Mouse (Mus musculus) forebrain, embryonic 10.5 days (tissue): Measurements from ENCODE around the gene Scamp4. TPM values are rescaled to one million over a fixed set of nuclear protein-coding genes. Genes with fewer than 3 reads are reported as not detected.

ENCODE experiments used
- DNase-seq: peaks from one replicate; pipeline ENCODE4 v3.0.0-alpha.2; 2017; ENCODE audit warnings: low spot score; ENCODE audit errors: extremely low spot score
- H3K27ac ChIP-seq: fragments of 300-500 bp; sonication (generic); 2 replicates; pipeline ENCODE4 v1.5.1; 2016; ENCODE audit warnings: mild to moderate bottlenecking
- H3K27me3 ChIP-seq: fragments of 300-500 bp; sonication (generic); 2 replicates; pipeline ENCODE4 v1.6.1; 2016; ENCODE audit warnings: mild to moderate bottlenecking; ENCODE audit not compliant: poor library complexity, severe bottlenecking
- H3K36me3 ChIP-seq: fragments of 300-500 bp; sonication (generic); replicated peaks from 2 replicates; pipeline ENCODE4 v1.6.1; 2016; ENCODE audit warnings: mild to moderate bottlenecking, moderate library complexity
- H3K4me1 ChIP-seq: fragments of 300-500 bp; sonication (generic); 2 replicates; pipeline ENCODE4 v1.6.1; 2016
- H3K4me3 ChIP-seq: fragments of 300-500 bp; sonication (generic); 2 replicates; pipeline ENCODE4 v1.5.1; 2016; ENCODE audit warnings: mild to moderate bottlenecking, moderate library complexity
- H3K9me3 ChIP-seq: fragments of 300-500 bp; sonication (generic); 2 replicates; pipeline ENCODE4 v1.6.1; 2016; ENCODE audit warnings: mild to moderate bottlenecking, moderate library complexity
- WGBS: fragments of 180-500 bp; shearing (Covaris S2); methylation state at CpG from one replicate; pipeline ENCODE4 v1.1.7; 2016; 5-methylcytosine and 5-hydroxymethylcytosine counted together
- polyA plus RNA-seq: library from polyadenylated mRNA; unstranded; fragments of >200 nt; fragmentation: Nextera tagmentation; extraction: Ambion mirVana; gene quantifications from 2 replicates; pipeline ENCODE4 v1.2.1, GENCODE M21; 2016

The Scamp4 gene
- polyA plus RNA-seq, 1 experiment from 2014 or later = 91.5 TPM

DNA sequence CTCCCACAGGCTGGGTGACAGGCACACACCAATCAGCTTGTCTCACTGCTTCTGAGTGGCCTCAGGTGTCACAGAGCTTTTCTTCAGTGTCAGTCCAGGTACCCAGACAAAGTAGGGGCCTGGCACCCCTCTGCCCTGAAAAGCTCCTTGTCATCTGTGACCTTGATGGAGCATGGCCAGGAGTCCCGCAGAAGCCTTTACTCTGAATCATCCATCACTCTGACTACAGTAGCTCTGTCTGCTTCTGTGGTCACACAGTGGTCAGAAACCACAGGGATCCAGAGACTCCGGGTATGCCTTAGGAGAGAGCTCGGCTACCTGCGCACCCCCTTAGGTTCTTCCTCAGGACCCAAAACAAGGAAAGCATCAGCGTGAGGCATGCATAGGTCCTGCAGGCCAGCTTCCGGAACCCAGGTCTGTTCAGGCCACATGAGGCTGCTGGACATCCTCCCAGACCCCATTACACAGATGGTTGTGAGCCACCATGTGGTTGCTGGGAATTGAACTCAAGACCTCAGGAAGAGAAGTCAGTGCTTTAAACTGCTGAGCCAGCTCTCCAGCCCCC is 50.6 kb downstream of the Scamp4 start:
- H3K4me1 ChIP-seq = peaks cover 44% of the 10 kb centered on the region
- no peak for DNase-seq
- H3K27ac ChIP-seq = no peak overlapping the region
- peaks cover 40% of the 10 kb centered on the region for H3K36me3 ChIP-seq
- no peaks in the 10 kb centered on the region for H3K9me3 ChIP-seq
- no peaks in the 10 kb centered on the region for H3K27me3 ChIP-seq
- H3K4me3 ChIP-seq = no peak overlapping the region; the same call in 1 of the 2 replicates
- WGBS = 95% methylated on average over 6 of the region's 6 CpGs

DNA sequence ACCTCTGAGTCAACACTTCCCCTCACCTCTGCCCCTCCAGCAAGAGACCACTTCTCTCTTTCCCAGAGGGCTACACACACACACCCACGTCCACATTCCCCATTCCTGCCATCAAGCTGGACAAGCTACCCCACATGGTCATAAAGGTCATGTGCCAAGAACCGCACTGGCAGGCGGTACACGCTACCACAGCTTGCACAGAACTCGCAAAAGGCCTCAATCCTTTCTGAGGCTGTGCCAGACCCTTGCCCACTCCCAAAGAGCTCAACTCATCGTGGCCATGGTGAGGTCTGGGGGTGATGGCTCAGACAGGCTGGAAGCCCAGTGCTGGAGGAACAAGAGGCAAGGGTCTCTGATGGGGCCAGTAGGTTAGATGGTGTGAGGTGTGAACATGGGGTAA is 52.2 kb downstream of the Scamp4 start:
- peaks cover 54% of the 10 kb centered on the region for H3K4me1 ChIP-seq
- no peaks in the 10 kb centered on the region for H3K9me3 ChIP-seq
- DNase-seq = no peak
- H3K4me3 ChIP-seq = peak overlapping the region; percentile 93
- 0 out of 2 replicates have a peak overlapping the region, but pooled peaks have one; percentile 95 for H3K27ac ChIP-seq
- H3K27me3 ChIP-seq = no peaks in the 10 kb centered on the region
- peaks cover 27% of the 10 kb centered on the region for H3K36me3 ChIP-seq
- 91% methylated on average over 6 of the region's 6 CpGs for WGBS

- no peaks in the 10 kb centered on the region for H3K27me3 ChIP-seq
- H3K9me3 ChIP-seq = no peaks in the 10 kb centered on the region
- H3K4me1 ChIP-seq = peaks cover 54% of the 10 kb centered on the region
- WGBS = 7% methylated on average over 12 of the region's 12 CpGs
- H3K36me3 ChIP-seq = peaks cover 20% of the 10 kb centered on the region
- peak overlapping the region; percentile 95 for H3K27ac ChIP-seq
- H3K4me3 ChIP-seq = peak overlapping the region; percentile 93
- no peak for DNase-seq
These were observed 52.9 kb downstream of the Scamp4 start for GRCm38 (mm10) chr10:80655406-80656129.

GRCm38 (mm10) chr10:80656130-80656862 is 53.6 kb downstream of the Scamp4 start:
- no peaks in the 10 kb centered on the region for H3K9me3 ChIP-seq
- H3K4me1 ChIP-seq = peaks cover 57% of the 10 kb centered on the region
- H3K36me3 ChIP-seq = peaks cover 18% of the 10 kb centered on the region
- no peaks in the 10 kb centered on the region for H3K27me3 ChIP-seq
- DNase-seq = peak; percentile 99
- peak overlapping the region; percentile 93 for H3K4me3 ChIP-seq
- WGBS = under 1% methylated on average over 72 of the region's 72 CpGs
- H3K27ac ChIP-seq = peak overlapping the region; percentile 95

GRCm38 (mm10) chr10:80656863-80657623 is 54.4 kb downstream of the Scamp4 start, which contains the start of gene Btbd2:
Btbd2 (minus strand) TSS chr10:80657071.
- H3K36me3 ChIP-seq = peaks cover 11% of the 10 kb centered on the region
- no peaks in the 10 kb centered on the region for H3K27me3 ChIP-seq
- H3K9me3 ChIP-seq = no peaks in the 10 kb centered on the region
- no peak for DNase-seq
- H3K4me3 ChIP-seq = peak within 1 kb of the TSS; percentile 93
- H3K4me1 ChIP-seq = peaks cover 57% of the 10 kb centered on the region
- H3K27ac ChIP-seq = peak within 1 kb of the TSS; percentile 95
- WGBS = 17% methylated on average over 15 of the region's 15 CpGs

DNA sequence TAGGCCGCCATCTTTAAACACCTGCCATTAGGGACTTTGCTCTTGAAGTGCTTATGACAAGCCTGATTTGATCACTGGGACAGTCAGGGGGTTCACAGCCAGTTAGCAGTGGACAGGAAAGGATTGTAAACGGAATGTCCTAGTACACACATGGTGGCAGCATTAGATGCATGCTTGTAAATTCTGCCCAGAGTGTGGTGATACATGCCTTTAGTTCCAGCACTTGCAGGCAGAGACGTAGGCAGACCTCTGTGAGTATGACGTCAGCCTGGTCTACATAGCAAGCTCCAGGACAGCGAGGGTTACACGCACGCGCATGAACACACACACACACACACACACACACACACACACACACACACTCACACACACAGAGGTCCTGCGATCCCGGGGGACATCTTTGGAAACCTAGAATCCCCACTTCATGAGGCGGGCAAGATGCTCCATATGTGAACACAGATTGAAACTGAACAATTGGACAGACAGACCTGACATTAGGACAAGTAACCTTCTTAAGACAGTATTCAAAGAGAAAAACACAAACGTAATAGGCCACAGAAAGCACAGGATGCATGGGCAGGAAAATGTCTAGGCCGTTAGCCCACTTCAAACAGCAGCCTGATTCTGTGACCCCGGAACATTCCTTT is 55.6 kb downstream of the Scamp4 start:
- Histone ChIP-seq H3K27me3 (no peaks in the 10 kb centered on the region), H3K4me1 (peaks cover 59% of the 10 kb centered on the region), H3K36me3 (peaks cover 2% of the 10 kb centered on the region; the same call in 1 of the 2 replicates), H3K9me3 (no peaks in the 10 kb centered on the region), H3K4me3 (no peak overlapping the region; the same call in 1 of the 2 replicates), H3K27ac (0 out of 2 replicates have a peak overlapping the region, but pooled peaks have one; percentile 66)
- no peak for DNase-seq
- WGBS = 91% methylated on average over 14 of the region's 14 CpGs

- Histone ChIP-seq H3K9me3 (no peaks in the 10 kb centered on the region), H3K4me1 (peaks cover 59% of the 10 kb centered on the region), H3K36me3 (no peaks in the 10 kb centered on the region), H3K27me3 (no peaks in the 10 kb centered on the region), H3K27ac (peak overlapping the region; percentile 66; the same call in 1 of the 2 replicates), H3K4me3 (peak overlapping the region; percentile 1; the same call in 1 of the 2 replicates)
- DNase-seq = no peak
- 75% methylated on average over 4 of the region's 4 CpGs for WGBS
These were observed 56.1 kb downstream of the Scamp4 start for GRCm38 (mm10) chr10:80658841-80659202.

- 20% methylated on average over 10 of the region's 10 CpGs for WGBS
- Histone ChIP-seq H3K9me3 (no peaks in the 10 kb centered on the region), H3K27me3 (no peaks in the 10 kb centered on the region), H3K4me3 (peak overlapping the region; percentile 1; the same call in 1 of the 2 replicates), H3K36me3 (no peaks in the 10 kb centered on the region), H3K4me1 (peaks cover 57% of the 10 kb centered on the region), H3K27ac (peak overlapping the region; percentile 66; the same call in 1 of the 2 replicates)
- peak; percentile 66 for DNase-seq
These were observed 56.5 kb downstream of the Scamp4 start for GRCm38 (mm10) chr10:80659213-80659612.

DNA sequence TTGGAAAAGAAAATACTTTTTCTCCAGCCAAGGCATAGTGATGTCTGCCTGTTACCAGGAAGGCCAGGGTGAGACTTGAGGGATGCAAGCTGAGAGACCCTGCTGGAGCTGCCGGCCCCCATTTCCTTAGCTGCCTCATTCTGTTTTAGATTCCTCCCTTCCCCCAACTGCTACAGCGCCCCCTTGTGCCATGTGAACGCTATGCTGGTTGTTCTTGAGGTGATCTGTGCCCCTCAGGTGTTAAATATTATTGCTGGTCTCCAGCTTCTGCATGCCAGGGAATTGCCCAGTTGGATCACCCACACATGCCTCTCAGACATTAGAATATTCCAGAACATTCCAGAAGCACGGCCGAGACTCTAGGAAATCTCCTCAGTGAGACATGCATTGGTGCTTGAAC is 58.5 kb downstream of the Scamp4 start:
- Histone ChIP-seq H3K4me1 (peaks cover 58% of the 10 kb centered on the region), H3K9me3 (no peaks in the 10 kb centered on the region), H3K4me3 (no peak overlapping the region), H3K27me3 (no peaks in the 10 kb centered on the region), H3K36me3 (peaks cover 12% of the 10 kb centered on the region), H3K27ac (no peak overlapping the region)
- DNase-seq = no peak
- 45% methylated on average over 5 of the region's 5 CpGs for WGBS

- Histone ChIP-seq H3K36me3 (peaks cover 37% of the 10 kb centered on the region), H3K27ac (0 out of 2 replicates have a peak overlapping the region, but pooled peaks have one; percentile 16), H3K4me3 (peak overlapping the region; percentile 11; the same call in 1 of the 2 replicates), H3K4me1 (peaks cover 48% of the 10 kb centered on the region), H3K27me3 (no peaks in the 10 kb centered on the region), H3K9me3 (no peaks in the 10 kb centered on the region)
- DNase-seq = no peak
- WGBS = 70% methylated on average over 5 of the region's 5 CpGs
These were observed 61.0 kb downstream of the Scamp4 start for GRCm38 (mm10) chr10:80663485-80664196.

- H3K4me1 ChIP-seq = peaks cover 42% of the 10 kb centered on the region
- H3K27me3 ChIP-seq = no peaks in the 10 kb centered on the region
- DNase-seq = no peak
- 58% methylated on average over 16 of the region's 16 CpGs for WGBS
- H3K36me3 ChIP-seq = peaks cover 44% of the 10 kb centered on the region
- H3K9me3 ChIP-seq = no peaks in the 10 kb centered on the region
- peak overlapping the region; percentile 14; the same call in 1 of the 2 replicates for H3K4me3 ChIP-seq
- peak overlapping the region; percentile 56; the same call in 1 of the 2 replicates for H3K27ac ChIP-seq
These were observed 61.7 kb downstream of the Scamp4 start for GRCm38 (mm10) chr10:80664197-80665015.
